Mouse (Mus musculus) right cerebral cortex, postnatal 4 days (tissue): Measurements from ENCODE around the gene Gpr155.

Source experiments
- DNase-seq: peaks from one replicate; pipeline ENCODE4 v3.0.0-alpha.2; 2022

The Gpr155 gene

GRCm38 (mm10) chr2:73385641-73386355 is 574 bp downstream of the Gpr155 start:
- peak; percentile 3 for DNase-seq

- DNase-seq: no peak
Observed at GRCm38 (mm10) chr2:73385172-73385571, 1.2 kb downstream of the Gpr155 start.

GRCm38 (mm10) chr2:73380298-73380975 is 5.9 kb downstream of the Gpr155 start:
- no peak for DNase-seq

GRCm38 (mm10) chr2:73379656-73380055 is 6.7 kb downstream of the Gpr155 start:
- DNase-seq: no peak

- no peak for DNase-seq
Observed at GRCm38 (mm10) chr2:73378326-73378725, 8.0 kb downstream of the Gpr155 start.

- DNase-seq: no peak
Observed at GRCm38 (mm10) chr2:73371530-73372335, 14.6 kb downstream of the Gpr155 start.

GRCm38 (mm10) chr2:73363448-73363847 is 22.9 kb downstream of the Gpr155 start:
- DNase-seq: no peak

GRCm38 (mm10) chr2:73360536-73360935 is 25.8 kb downstream of the Gpr155 start:
- no peak for DNase-seq

- no peak for DNase-seq
Observed at GRCm38 (mm10) chr2:73359941-73360340, 26.4 kb downstream of the Gpr155 start.

GRCm38 (mm10) chr2:73357004-73357403 is 29.4 kb downstream of the Gpr155 start:
- DNase-seq: no peak

- no peak for DNase-seq
Observed at GRCm38 (mm10) chr2:73351927-73352374, 34.4 kb downstream of the Gpr155 start.

- no peak for DNase-seq
Observed at GRCm38 (mm10) chr2:73351496-73351895, 34.9 kb downstream of the Gpr155 start.

- no peak for DNase-seq
Observed at GRCm38 (mm10) chr2:73348221-73348620, 38.2 kb downstream of the Gpr155 start.

GRCm38 (mm10) chr2:73347766-73348165 is 38.6 kb downstream of the Gpr155 start:
- no peak for DNase-seq

GRCm38 (mm10) chr2:73347136-73347535 is 39.2 kb downstream of the Gpr155 start:
- DNase-seq: no peak

- DNase-seq: peak; percentile 29
Observed at GRCm38 (mm10) chr2:73346345-73347086, 39.9 kb downstream of the Gpr155 start.

GRCm38 (mm10) chr2:73345204-73345603 is 41.2 kb downstream of the Gpr155 start:
- no peak for DNase-seq

GRCm38 (mm10) chr2:73343701-73344100 is 42.7 kb downstream of the Gpr155 start:
- no peak for DNase-seq

GRCm38 (mm10) chr2:73338415-73338814 is 48.0 kb downstream of the Gpr155 start:
- DNase-seq: no peak

GRCm38 (mm10) chr2:73335949-73336348 is 50.4 kb downstream of the Gpr155 start:
- no peak for DNase-seq

- DNase-seq: no peak
Observed at GRCm38 (mm10) chr2:73325871-73326270, 60.5 kb downstream of the Gpr155 start.

- no peak for DNase-seq
Observed at GRCm38 (mm10) chr2:73322991-73323390, 63.4 kb downstream of the Gpr155 start.

GRCm38 (mm10) chr2:73319218-73319617 is 67.2 kb downstream of the Gpr155 start:
- no peak for DNase-seq
